Mouse (Mus musculus) neural tube, embryonic 14.5 days (tissue): Measurements from ENCODE around the gene Arid5a. TPM values are rescaled to one million over a fixed set of nuclear protein-coding genes. Genes with fewer than 3 reads are reported as not detected.

Experiments used
- ATAC-seq: fragments of 200-750 bp; cut with Nextera tagmentation; 2 replicates; pipeline ENCODE4 v1.8.0; 2017; ENCODE audit warnings: low read depth, mild to moderate bottlenecking, moderate TSS enrichment, moderate library complexity
- H3K27ac ChIP-seq: fragments of 300-500 bp; sonication (generic); 2 replicates; pipeline ENCODE4 v1.5.1; 2014; ENCODE audit warnings: low read depth, mild to moderate bottlenecking, control low read depth, low read length, moderate library complexity, mixed read lengths
- H3K27me3 ChIP-seq: fragments of 300-500 bp; sonication (generic); 2 replicates; pipeline ENCODE4 v1.6.1; 2014; ENCODE audit warnings: low read length; ENCODE audit not compliant: control insufficient read depth, insufficient read depth
- H3K36me3 ChIP-seq: fragments of 300-500 bp; sonication (generic); 2 replicates; pipeline ENCODE4 v1.6.1; 2014; ENCODE audit warnings: low read length, mixed read lengths; ENCODE audit not compliant: control insufficient read depth, insufficient read depth
- H3K4me1 ChIP-seq: fragments of 300-500 bp; sonication (generic); 2 replicates; pipeline ENCODE4 v1.6.1; 2014; ENCODE audit warnings: low read length; ENCODE audit not compliant: control insufficient read depth, insufficient read depth
- H3K4me2 ChIP-seq: fragments of 300-500 bp; sonication (generic); 2 replicates; pipeline ENCODE4 v1.6.1; 2014; ENCODE audit warnings: mild to moderate bottlenecking, low read depth, low read length, control low read depth
- H3K4me3 ChIP-seq: fragments of 300-500 bp; sonication (generic); 2 replicates; pipeline ENCODE4 v1.5.1; 2014; ENCODE audit warnings: low read depth, low read length, control low read depth, mixed read lengths
- H3K9ac ChIP-seq: fragments of 300-500 bp; sonication (generic); replicated peaks from 2 replicates; pipeline ENCODE4 v1.6.1; 2014; ENCODE audit warnings: low read depth, mild to moderate bottlenecking, control low read depth, low read length, mixed read lengths
- H3K9me3 ChIP-seq: fragments of 300-500 bp; sonication (generic); 2 replicates; pipeline ENCODE4 v1.6.1; 2016; ENCODE audit warnings: low read length; ENCODE audit not compliant: control insufficient read depth
- WGBS: fragments of 180-500 bp; shearing (Covaris S2); extraction: QIAGEN DNeasy Blood & Tissue Kit; methylation state at CpG from one replicate; pipeline ENCODE4 v1.1.7; 2014; 5-methylcytosine and 5-hydroxymethylcytosine counted together
- polyA plus RNA-seq: library from polyadenylated mRNA; unstranded; fragments of >200 nt; fragmentation: Nextera tagmentation; extraction: Ambion mirVana; gene quantifications from 2 replicates; pipeline ENCODE4 v1.2.1, GENCODE M21; 2014

Arid5a gene
- polyA plus RNA-seq, 1 experiment from 2014 or later: 2.5 TPM

- Histone ChIP-seq H3K27ac (no peak overlapping the region), H3K36me3 (peaks cover 13% of the 10 kb centered on the region), H3K4me3 (no peak overlapping the region), H3K4me2 (no peak overlapping the region), H3K4me1 (no peaks in the 10 kb centered on the region), H3K27me3 (no peaks in the 10 kb centered on the region), H3K9ac (no peak overlapping the region), H3K9me3 (no peaks in the 10 kb centered on the region)
- ATAC-seq: no peak
- 78% methylated on average over 6 of the region's 6 CpGs for WGBS
These were observed 24.2 kb downstream of the Arid5a start for GRCm38 (mm10) chr1:36331743-36332142.

- H3K9me3 ChIP-seq: no peaks in the 10 kb centered on the region
- no peak for ATAC-seq
- peaks cover 25% of the 10 kb centered on the region for H3K36me3 ChIP-seq
- 90% methylated on average over 14 of the region's 14 CpGs for whole genome bisulfite sequencing
- H3K4me1 ChIP-seq: no peaks in the 10 kb centered on the region
- no peak overlapping the region for H3K27ac ChIP-seq
- H3K4me2 ChIP-seq: no peak overlapping the region
- H3K9ac ChIP-seq: no peak overlapping the region
- no peaks in the 10 kb centered on the region for H3K27me3 ChIP-seq
- no peak overlapping the region for H3K4me3 ChIP-seq
These were observed 25.7 kb downstream of the Arid5a start for GRCm38 (mm10) chr1:36332955-36333887.

GRCm38 (mm10) chr1:36342547-36342946 is 35.0 kb downstream of the Arid5a start:
- no peak for ATAC-seq
- H3K4me3 ChIP-seq: no peak overlapping the region
- peaks cover 66% of the 10 kb centered on the region for H3K36me3 ChIP-seq
- WGBS: 97% methylated on average over 6 of the region's 6 CpGs
- H3K4me1 ChIP-seq: no peaks in the 10 kb centered on the region
- no peaks in the 10 kb centered on the region for H3K9me3 ChIP-seq
- H3K9ac ChIP-seq: no peak overlapping the region
- no peak overlapping the region for H3K4me2 ChIP-seq
- no peaks in the 10 kb centered on the region for H3K27me3 ChIP-seq
- no peak overlapping the region for H3K27ac ChIP-seq

- Histone ChIP-seq H3K27ac (no peak overlapping the region), H3K9me3 (no peaks in the 10 kb centered on the region), H3K4me3 (no peak overlapping the region), H3K4me2 (no peak overlapping the region), H3K9ac (no peak overlapping the region), H3K27me3 (no peaks in the 10 kb centered on the region), H3K4me1 (no peaks in the 10 kb centered on the region), H3K36me3 (peaks cover 80% of the 10 kb centered on the region)
- WGBS: 92% methylated on average over 4 of the region's 4 CpGs
- ATAC-seq: no peak
These were observed 44.8 kb downstream of the Arid5a start for GRCm38 (mm10) chr1:36352351-36352750.

GRCm38 (mm10) chr1:36356955-36357695 is 49.6 kb downstream of the Arid5a start:
- 95% methylated on average over 5 of the region's 5 CpGs for WGBS
- Histone ChIP-seq H3K4me1 (no peaks in the 10 kb centered on the region), H3K9me3 (no peaks in the 10 kb centered on the region), H3K27ac (no peak overlapping the region), H3K4me2 (no peak overlapping the region), H3K9ac (no peak overlapping the region), H3K27me3 (no peaks in the 10 kb centered on the region), H3K36me3 (peaks cover 44% of the 10 kb centered on the region), H3K4me3 (no peak overlapping the region)
- no peak for ATAC-seq

- 70% methylated on average over 12 of the region's 12 CpGs for WGBS
- ATAC-seq: no peak
- Histone ChIP-seq H3K4me2 (peak overlapping the region; percentile 76), H3K9me3 (no peaks in the 10 kb centered on the region), H3K27me3 (no peaks in the 10 kb centered on the region), H3K36me3 (peaks cover 16% of the 10 kb centered on the region; the same call in 1 of the 2 replicates), H3K27ac (no peak overlapping the region), H3K4me3 (peak overlapping the region; percentile 87), H3K4me1 (peaks cover 10% of the 10 kb centered on the region; the same call in 1 of the 2 replicates), H3K9ac (no peak overlapping the region)
These were observed 60.2 kb downstream of the Arid5a start for GRCm38 (mm10) chr1:36367698-36368097.

- H3K4me1 ChIP-seq: peaks cover 10% of the 10 kb centered on the region; the same call in 1 of the 2 replicates
- peak; percentile 75 for ATAC-seq
- peak overlapping the region; percentile 76 for H3K4me2 ChIP-seq
- peak overlapping the region; percentile 87 for H3K4me3 ChIP-seq
- H3K36me3 ChIP-seq: peaks cover 12% of the 10 kb centered on the region; the same call in 1 of the 2 replicates
- H3K27me3 ChIP-seq: no peaks in the 10 kb centered on the region
- H3K9me3 ChIP-seq: no peaks in the 10 kb centered on the region
- peak overlapping the region; percentile 91 for H3K9ac ChIP-seq
- peak overlapping the region; percentile 55 for H3K27ac ChIP-seq
- WGBS: 5% methylated on average over 46 of the region's 55 CpGs
These were observed 60.8 kb downstream of the Arid5a start for GRCm38 (mm10) chr1:36368112-36368968.

GRCm38 (mm10) chr1:36368969-36369645 is 61.6 kb downstream of the Arid5a start, which contains the start of gene Kansl3:
Kansl3 (minus strand) TSS chr1:36369181.
- ATAC-seq: peak; percentile 84
- WGBS: 5% methylated on average over 60 of the region's 61 CpGs

More at GRCm38 (mm10) chr1:36368969-36369645, 61.6 kb downstream of the Arid5a start, which contains the start of gene Kansl3:
- Histone ChIP-seq H3K4me1 (peaks cover 10% of the 10 kb centered on the region; the same call in 1 of the 2 replicates), H3K9ac (peak within 1 kb of the TSS; percentile 91), H3K27me3 (no peaks in the 10 kb centered on the region), H3K4me2 (peak within 1 kb of the TSS; percentile 76), H3K27ac (peak within 1 kb of the TSS; percentile 55), H3K4me3 (peak within 1 kb of the TSS; percentile 87), H3K9me3 (no peaks in the 10 kb centered on the region), H3K36me3 (peaks cover 7% of the 10 kb centered on the region; the same call in 1 of the 2 replicates)
